Mouse (Mus musculus) ovary, postnatal 36 days (tissue): ENCODE data around the gene Stox2.
"Not testable (repeated sequence)": the region's sequence is repeated elsewhere in the genome, so short reads cannot be mapped to it uniquely, and the experiment has no call there.

ENCODE experiments used
- DNase-seq: peaks from one replicate; pipeline ENCODE4 v3.0.0; 2022; ENCODE audit warnings: low spot score, mixed read lengths

Gene Stox2

DNA sequence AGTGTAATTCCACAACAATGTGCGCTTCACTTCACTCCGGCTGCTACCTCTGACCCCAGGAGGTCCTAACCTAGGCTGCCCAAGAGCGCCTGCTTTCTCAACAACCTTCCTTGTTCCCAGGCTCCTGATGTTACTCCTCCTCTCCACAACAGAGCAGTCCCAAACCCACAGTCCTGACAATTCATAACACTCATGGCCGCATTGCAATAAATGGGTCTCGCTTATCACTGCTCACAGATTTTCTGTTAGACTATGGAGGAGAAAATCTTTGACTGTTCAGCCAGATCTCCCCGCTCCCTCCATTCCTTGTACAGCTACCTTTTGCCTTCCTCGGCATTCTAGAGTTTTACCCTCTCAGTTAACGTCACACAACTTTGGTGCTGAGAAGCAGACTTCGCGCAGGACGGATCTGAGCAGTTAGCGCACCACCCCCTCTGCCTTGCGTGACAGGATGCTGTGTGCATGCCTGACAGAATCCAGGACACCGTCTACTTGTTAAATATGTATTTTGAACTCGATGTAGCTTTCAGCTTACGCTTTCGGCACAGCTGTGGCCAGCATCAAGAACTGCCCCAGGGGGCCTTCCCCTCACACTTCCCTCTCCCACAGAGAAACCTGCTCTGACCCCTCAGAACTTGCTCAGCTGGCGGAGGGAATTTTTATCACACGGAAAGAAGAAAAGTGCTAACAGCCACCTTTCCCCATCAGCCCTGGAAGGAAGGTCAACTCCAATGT lies at the start of gene Stox2:
Gene Stox2 (minus strand): TSS at position 51 of the 735 bp plus-strand sequence.
- no peak for DNase-seq

DNA sequence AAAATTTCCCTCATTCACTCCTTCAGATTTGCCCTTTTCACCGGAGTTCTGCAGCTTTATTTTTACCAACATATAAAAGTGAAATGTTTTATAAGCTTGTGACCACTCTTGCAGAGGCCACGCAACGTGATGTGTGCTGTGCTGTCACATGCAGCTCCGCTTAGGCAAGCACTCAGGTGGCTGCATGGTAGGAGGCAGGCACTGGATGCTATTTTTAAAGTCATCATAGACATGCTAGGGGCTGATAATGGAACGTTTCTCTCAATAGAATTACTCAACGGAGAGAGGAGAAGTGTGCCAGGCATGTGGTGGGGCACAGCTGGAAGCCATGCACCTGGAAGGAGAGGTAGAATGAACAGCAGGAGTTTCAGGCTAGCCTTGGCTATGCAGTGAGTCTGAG lies 49.3 kb upstream of the Stox2 start:
- no peak for DNase-seq

DNA sequence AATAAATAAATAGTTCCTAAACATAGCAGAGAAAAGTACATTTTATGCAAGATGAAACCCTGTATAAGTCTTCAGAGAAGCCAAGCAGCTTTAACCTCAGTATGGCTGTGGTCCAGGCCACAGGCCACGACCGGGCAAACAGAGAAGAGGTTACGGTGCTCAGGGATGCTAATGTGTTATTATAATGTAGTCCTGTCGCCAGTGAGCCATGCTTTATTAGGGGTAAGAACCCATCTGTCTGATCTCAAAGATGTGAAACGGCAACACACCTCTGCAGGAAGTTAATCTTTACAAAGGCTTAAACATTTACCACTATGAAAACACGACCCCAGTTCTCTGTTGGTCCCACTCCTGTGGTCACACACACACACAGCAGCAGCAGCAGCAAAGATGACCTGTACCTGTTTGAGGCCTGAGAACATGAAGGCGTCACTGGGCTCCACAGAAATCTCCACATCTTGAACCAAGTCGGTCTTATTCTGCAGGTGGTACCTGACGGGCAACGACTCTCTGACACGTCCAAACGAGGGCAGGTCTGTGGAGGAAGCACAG lies 48.5 kb upstream of the Stox2 start:
- DNase-seq = no peak

DNA sequence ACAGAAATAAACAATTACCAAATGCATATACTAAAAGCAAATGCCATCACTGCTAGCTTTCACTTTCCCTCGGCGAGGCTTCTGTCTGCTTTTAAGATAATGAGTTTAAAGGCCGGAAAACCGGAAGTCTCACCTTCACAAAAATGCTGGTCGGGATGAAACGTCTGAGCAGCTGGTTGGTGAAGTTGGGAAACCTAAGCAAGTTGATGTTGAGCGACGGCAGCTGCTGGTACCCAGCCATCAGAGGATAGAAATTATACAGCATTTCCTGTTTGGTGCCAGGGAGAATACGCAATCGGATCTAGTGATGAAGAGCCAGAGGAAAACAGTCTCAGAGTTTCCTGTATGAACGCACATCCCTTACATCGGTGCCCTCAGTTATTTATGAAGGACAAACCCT lies 46.9 kb upstream of the Stox2 start:
- DNase-seq = no peak

DNA sequence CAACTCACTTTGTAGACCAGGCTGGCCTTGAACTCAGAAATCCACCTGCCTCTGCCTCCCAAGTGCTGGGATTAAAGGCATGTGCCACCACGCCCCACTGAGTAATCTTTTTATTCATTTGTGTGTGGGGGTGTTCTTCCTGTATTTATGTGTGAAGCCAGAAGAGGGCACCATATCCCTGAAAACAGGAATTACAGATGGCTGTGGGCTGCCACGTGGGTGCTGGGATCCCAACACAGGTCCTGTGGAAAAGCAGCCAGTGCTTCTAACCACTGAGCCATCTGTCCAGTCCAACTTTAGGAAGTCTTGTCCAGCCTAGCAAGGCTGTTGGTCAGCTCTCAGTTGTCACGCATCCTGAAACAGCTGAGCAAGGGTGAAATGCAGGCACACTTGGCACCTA lies 41.1 kb upstream of the Stox2 start:
- no peak for DNase-seq

GRCm38 (mm10) chr8:47482354-47483071 lies 36.4 kb upstream of the Stox2 start:
- no peak for DNase-seq

GRCm38 (mm10) chr8:47480039-47480438 lies 33.9 kb upstream of the Stox2 start:
- DNase-seq = no peak

GRCm38 (mm10) chr8:47461650-47462049 lies 15.5 kb upstream of the Stox2 start:
- DNase-seq = no peak

DNA sequence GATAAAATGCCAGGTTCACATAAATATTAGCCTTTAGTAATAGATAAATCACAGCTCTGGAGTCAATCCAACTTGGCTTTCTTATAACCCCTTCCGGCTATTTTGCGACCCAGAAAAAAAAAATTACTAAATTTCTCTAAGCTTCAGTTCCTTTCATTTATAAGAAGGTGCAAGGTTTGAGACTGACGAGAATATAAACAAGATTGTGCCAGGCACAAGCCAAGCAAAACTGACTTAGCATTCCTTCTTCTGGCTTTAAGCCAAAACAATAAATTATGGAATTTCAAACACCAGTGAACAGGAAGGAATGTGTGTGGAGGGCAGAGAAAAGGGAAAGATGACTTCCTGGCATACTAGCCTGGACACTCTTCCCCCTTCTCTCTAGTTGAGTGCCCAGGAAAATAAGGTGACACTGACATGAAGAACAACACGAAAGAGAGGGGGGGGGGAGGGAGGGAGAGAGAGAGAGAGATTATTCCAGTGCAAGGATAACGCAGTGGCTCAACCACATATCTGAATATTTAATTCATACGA lies 13.1 kb upstream of the Stox2 start:
- no peak for DNase-seq

DNA sequence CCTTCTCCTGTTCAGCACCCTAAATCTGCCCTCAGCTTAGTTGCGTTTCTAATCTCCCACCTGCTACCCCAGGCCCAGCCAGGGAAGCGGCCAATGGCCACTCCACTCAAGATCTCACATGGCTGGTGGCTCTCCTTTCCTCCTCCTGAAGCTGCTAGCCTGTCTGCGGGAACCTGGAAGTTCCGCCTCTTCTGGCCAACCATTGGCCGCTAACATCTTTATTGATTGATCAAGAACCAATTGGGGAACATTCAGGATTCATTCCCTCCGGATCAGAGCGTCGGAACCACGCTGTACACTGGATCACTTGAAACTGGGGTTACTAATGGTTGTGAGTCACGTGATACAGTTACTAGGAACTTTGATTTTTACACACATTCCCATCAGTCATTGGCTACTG lies 12.4 kb upstream of the Stox2 start:
- DNase-seq = no peak

GRCm38 (mm10) chr8:47449211-47449610 lies 3.0 kb upstream of the Stox2 start:
- DNase-seq = not testable (repeated sequence)

DNA sequence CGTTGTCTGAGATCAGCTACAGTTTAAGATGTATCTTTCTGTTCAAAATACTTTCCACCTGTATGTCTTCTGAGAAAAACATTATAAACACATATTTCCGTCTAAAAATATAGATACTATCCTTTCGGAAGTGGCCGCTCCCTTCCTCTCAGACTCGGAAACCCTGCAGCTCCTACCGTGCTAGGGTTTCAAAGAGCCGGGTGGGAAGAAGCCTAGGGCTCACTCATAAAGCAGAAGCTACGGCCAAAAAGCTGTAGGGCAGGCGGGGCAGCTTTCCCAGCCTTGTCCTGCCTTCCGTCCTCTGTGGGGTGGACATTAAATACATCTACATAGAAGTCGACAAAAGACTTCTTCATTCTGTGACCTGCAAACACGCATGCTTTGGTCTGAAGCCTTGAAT lies 6.9 kb downstream of the Stox2 start:
- DNase-seq = no peak

DNA sequence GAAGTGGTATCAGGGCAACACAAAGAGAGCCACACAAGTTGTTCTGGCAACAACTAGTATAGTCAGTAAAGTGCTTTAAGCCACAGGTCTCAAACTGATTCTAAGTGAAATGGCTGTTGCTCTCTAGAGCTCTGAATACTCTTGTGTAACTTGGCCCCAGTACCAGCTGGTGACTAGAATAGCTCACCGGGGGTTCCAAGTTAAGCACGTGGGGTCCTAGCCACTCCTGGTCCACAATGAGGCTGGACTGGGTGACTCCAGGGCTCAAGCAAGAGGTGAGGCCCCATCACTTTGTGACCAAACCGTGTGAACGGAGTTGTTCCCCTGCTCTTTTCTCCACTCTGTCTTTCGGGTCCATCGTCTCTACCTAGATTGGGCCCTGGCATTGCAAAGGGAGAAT lies 8.2 kb downstream of the Stox2 start:
- DNase-seq = no peak

DNA sequence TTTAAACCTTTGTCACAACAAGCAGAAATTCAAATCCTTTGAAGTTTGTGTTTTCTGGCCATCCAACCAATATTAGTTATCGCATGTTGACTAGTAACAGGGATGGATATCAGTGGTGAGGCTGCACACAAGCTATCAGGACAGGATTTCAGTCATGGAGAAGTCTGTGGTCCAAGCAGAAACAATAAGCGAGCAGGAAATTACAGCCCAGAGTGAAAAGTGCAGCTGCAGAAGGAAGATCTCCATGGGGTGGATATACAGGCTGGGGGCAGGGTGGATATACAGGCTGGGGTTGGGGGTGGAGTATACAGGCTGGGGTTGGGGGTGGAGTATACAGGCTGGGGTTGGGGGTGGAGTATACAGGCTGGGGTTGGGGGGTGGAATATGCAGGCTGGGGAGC lies 10.3 kb downstream of the Stox2 start:
- no peak for DNase-seq

DNA sequence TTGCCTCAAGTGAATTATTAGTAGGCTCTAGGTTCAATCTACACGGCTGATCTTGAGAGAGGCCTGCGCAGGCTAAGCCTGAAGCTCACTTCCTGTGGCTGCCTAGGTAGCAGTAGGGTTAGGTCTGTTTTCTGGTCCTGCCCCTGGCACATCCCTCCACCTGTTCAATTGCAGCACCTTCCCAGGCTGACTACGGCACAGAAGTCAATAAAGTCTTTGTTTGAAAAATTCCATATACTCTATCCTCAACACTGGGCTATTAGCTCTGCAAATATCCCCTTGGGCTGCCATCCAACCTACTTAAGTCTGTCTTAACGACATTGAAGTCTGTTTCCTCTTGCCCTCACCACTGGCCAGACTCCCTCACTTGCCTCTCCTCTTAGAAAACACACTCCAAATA lies 10.8 kb downstream of the Stox2 start:
- no peak for DNase-seq

GRCm38 (mm10) chr8:47431263-47431662 lies 14.9 kb downstream of the Stox2 start:
- DNase-seq = no peak

DNA sequence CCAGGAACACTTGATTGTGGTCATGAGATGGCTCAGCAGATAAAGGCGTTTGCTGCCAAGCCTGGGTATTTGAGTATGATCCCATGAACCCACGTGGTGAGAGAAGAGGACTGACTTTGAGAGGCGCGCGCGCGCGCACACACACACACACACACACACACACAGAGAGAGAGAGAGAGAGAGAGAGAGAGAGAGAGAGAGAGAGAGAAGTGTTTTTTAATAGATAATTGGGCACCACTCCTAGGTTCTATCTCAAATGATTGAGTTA lies 32.0 kb downstream of the Stox2 start:
- not testable (repeated sequence) for DNase-seq

- peak; percentile 64 for DNase-seq
Measured at GRCm38 (mm10) chr8:47413524-47414257, 32.5 kb downstream of the Stox2 start.

DNA sequence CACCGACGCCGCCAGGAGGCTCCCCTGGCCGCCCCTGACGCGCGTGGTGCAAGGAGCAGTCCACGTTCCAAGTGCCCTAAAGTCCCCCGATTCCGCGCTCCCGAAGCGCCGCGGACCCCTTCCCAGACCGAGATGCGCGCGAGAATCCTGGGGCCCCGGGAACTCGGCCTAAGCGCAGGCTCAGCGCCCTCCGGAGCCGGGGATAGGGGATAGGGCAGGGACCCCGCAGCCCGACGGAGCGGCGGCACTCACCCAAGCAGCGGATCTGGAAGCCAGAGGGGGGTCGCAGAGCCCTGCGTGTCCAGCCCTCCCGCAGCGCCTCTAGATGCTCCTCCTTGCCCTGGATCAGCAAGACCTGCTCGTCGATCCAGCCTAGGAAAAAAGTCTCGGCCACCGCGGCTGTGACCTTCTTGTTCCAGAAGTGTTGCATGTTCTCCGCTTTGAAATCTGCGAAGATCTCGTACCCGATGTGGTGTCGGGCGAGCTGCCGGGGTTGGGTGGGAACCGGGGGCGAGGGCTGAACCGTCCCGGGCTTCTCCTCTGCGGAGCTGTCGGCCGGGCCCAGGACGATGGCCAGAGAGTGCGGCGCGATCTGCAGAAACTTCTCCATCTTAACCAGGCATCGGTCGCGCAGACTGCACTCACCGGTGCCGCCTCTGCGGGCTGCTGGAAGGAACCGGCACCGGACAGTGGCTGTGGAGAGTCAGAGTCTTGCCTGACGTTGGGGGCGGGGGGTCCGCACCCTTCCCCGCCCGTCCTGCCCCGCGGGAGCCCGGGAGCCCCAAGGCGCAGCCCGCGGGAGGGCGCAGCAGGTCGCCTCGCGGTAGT lies 33.3 kb downstream of the Stox2 start:
- peak; percentile 33 for DNase-seq

- peak; percentile 10 for DNase-seq
Measured at GRCm38 (mm10) chr8:47411994-47412695, 34.0 kb downstream of the Stox2 start.

DNA sequence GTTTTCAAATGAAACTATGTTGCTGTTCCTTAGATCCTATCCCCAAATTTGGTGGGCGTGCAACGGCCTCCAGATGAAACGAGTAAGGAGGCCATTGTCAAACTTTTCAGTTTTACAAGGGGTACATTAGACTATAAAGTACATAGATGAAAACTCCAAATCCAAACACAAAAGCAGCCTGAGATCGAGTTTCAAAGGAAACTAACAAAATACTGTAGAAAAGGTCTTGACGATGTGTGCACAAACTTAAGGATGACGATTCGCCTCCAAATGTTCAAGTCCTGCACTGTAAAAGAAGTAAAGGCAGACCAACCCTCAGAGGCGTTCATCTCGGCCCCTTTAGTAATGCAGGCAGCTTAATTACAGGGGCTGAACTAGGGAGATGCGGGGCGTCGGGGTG lies 34.8 kb downstream of the Stox2 start:
- DNase-seq = no peak
